Mouse (Mus musculus) bone marrow, adult 2 months (tissue): ENCODE data around the gene Nup160.

Experiments
- CTCF ChIP-seq: fragments of 200-500 bp; IDR thresholded peaks from 2 replicates; pipeline ENCODE4 v1.5.1; 2011; ENCODE audit warnings: low read length, control low read depth; ENCODE audit not compliant: control insufficient read depth, insufficient read depth
- POLR2A ChIP-seq: fragments of 200-500 bp; IDR thresholded peaks from 2 replicates; pipeline ENCODE4 v1.6.1; 2011; ENCODE audit warnings: low read depth, mild to moderate bottlenecking, control low read depth, low read length, borderline replicate concordance; ENCODE audit not compliant: control insufficient read depth

- no peak for TF ChIP-seq CTCF
- TF ChIP-seq POLR2A: no peak
Measured at GRCm38 (mm10) chr2:90747131-90747530, 70.1 kb downstream of the Nup160 start.
